Mouse (Mus musculus) heart, adult 9 months (tissue): ENCODE data around the gene Endou.
"Not testable (repeated sequence)": the region's sequence is repeated elsewhere in the genome, so short reads cannot be mapped to it uniquely, and the experiment has no call there.

ENCODE experiments used
- DNase-seq, 2 experiments: peaks; one replicate each; pipeline ENCODE4 v3.0.0; 2022; ENCODE audit warnings: low spot score in 2 of 2

Endou gene

GRCm38 (mm10) chr15:97682053-97682452 lies 49.1 kb downstream of the Endou start:
- DNase-seq, result no peak

DNA sequence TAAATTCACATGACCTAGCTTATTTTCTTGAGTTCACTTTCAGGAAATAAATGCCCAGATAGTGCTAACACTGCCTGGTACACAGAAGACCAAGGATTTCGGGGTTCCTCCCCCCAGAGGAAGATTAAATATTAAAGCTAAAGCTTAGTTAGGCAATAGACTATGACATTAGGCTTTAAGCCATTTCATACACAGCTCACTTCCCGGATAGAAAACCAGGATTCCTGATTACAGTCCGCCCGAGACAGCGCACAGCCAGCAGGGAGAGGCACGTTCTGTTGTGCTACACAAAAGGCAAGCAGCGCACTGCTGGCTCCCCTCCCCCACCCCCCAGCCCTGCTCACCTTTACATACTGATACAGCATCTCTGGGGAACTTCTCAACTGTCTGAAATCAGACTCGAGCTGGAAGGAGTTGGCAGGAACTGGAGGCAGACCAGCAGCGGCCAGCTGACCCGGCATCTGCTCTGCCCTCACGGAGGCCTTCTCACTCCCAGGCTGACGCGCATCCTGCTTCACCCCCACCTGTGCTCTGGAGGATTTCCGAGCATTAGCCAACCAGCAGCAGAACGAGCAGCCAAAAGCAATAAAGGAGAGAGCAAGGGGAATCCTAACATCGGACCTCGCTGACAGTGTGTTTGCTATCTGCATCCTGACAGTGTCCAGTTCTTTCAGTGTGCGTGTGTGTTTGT lies 51.0 kb downstream of the Endou start:
- DNase-seq, result no peak

GRCm38 (mm10) chr15:97677341-97677740 lies 53.8 kb downstream of the Endou start:
- no peak for DNase-seq

DNA sequence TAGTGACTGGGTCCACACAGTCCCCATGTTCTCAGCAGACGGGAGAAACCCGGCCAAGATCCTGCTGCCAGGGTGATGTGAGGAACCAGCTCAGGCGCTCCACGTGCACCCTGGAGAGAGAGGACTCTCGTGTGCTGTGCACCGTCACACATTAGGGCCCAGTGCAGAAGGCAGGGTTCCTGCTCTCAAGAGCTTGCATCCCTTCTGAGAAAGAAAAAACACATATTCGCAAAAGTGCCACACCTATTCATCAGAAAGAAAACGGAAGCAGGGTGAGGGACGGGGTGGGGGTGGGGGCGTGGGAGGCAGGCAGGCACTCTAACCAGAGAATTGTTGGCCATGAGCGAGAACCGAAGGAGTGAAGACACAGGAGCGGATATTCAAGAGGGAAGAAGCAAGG lies 55.2 kb downstream of the Endou start:
- no peak for DNase-seq

GRCm38 (mm10) chr15:97674423-97674822 lies 56.7 kb downstream of the Endou start:
- DNase-seq, result no peak

- DNase-seq, result no peak
Observed at GRCm38 (mm10) chr15:97673256-97674000, 57.7 kb downstream of the Endou start.

DNA sequence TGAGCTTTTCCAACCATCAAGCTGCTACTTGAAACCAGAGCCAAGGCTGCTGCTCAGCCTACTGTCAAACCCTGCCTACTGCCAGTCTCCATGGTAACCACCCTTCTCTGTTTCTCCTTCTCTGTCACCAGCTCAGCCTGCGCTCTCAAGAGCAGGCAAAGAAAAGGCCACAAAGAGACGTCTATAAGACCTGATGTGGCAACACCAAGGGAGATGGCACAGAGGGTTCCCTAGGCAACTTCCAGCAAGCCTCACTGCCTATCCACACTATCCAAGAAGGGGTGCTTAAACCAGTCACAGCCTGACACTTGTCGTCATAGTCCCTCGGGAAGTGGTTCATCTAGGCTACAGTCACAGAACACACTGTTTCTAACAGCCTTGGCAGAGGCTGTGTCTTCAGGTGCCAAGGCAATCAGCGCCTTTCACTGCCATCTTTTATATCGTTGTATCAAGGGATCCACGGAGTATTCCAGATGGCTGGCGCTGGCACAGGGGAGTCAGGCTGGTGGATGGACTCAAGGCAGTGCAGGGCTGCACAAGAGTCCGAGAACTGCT lies 58.9 kb downstream of the Endou start:
- no peak for DNase-seq

DNA sequence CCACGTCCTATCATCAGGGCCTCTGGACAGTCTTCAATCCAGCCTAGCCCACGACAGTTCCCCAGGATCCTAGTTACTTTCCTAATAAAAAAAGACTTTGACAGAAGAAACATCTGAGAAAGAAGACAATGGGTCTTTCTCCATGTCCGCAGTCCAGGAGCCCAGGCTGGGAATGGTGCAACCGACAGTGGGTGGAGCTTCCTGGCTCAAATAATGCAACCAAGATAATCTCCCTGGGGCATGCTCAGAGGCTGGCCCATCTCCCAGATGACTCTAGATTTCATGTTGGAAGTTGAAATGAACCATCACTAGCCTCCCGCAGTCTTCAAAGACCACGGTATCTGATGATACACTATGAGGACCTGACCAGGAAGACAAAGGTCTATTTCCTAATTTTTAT lies 60.6 kb downstream of the Endou start:
- peak; percentile 28 to 34 for DNase-seq

DNA sequence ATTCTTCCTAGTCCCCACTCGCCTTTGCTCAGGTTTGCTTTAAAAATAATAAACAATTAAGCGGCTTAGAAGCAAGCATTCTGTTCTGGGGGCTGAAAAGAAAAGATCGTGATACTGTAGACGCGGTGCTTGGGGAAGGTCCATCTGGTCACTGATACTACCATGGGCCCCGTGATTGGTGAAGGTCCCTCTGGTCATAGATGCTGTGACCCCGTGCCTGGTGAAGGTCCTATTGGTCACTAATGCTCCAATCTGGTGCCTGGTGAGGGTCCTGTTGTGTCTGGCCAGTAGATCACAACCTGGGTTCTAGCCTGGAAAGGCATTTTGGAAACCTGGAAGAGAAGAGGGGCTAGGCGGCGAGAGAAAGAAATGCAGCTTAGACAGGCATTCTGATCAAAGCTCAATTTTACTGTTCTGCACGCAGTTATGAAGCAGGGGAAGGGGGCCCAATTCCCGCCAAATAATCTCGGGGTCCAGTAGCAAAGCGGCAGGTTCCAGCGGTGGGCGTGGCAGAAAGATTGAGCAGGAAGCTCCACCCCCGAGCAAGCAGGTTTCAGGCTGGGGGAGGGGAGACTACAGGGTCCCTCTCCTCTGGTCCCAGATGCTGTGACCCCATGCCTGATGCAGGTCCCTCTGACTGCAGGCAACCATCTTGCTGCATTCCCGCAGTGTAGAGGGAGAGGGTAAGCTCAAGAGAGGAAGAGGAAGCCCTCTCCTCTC lies 62.8 kb downstream of the Endou start:
- DNase-seq, result not testable (repeated sequence)

GRCm38 (mm10) chr15:97667437-97667836 lies 63.7 kb downstream of the Endou start:
- peak in 1 of 2 experiments; percentile 53 for DNase-seq

DNA sequence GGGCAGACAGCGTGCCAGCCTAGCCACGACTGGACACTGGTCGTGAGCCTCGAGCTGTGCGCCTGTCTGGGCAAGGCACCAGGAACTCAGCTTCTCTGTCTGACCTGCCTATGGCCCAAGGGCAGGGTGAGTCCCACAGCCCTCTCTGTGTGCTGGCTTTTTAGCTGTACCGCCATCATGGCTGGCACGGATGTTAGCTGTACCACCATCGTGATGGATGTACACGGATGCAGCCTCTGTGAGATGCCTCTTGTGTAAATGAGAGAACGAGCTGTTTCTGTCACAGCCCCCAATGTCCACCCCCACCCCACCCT lies 64.7 kb downstream of the Endou start:
- DNase-seq, result no peak

DNA sequence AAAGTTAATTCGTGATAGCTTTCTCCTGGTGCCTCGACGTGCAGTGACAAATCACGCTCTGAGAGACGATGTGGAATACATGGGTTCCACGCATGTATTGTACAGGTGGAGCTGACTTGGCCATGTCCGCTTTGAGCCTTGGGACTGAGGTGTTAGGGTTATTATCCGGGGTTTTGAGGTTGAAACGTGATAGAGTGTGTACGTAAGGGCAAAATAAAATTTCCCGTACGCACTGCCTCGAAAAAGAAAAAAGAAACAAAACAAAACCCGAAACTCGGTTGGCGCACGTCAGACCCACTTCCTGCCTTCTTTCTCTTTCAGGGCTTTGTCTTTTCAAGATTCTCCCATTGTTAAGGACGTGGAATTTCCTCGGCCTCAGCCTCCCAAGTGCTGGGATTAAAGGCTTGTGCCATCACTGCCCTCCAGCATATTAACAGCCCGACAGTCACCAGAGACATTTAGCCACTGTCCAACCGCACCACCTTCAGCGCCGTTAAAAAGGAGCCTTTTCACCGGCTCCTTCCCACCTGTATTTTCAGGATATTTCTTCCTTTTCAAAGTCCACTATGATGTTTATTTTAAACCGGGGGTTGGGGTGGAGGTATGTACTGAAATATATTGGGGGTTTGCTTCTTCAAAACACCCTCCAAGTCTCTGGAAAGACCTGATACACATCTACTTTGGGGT lies 65.2 kb downstream of the Endou start:
- no peak for DNase-seq

DNA sequence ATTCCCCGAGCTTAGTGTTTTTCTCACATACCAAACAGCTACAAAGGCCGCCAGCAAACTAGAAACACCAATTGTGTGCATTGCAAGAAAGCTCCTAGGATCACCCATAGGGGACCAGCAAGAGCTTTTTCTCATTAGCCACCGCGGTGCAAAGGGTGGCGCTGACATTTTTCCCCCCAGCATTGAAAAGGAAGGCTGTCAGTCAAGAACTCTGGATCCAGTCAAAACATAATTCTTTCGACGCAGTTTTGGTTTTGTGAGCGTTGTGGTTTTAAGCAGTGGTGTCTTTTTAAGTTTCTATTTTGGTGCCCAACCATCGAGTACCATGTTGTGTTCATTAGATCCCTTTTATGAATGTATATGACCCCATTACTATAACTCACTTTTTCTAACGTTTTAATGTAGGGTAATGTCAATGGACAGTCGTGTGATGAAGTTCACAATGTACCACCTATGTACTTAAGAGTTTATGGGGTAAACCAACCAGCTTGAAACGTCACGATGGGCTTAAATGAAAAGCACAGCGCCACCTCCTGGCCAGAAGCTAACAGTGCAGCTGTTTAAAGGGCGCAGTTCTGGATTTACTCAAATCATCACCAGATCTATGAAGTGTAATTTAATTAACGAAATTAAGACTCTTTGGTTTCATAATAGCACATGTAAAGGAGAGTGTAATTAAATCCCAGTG lies 66.0 kb downstream of the Endou start:
- DNase-seq, result no peak

DNA sequence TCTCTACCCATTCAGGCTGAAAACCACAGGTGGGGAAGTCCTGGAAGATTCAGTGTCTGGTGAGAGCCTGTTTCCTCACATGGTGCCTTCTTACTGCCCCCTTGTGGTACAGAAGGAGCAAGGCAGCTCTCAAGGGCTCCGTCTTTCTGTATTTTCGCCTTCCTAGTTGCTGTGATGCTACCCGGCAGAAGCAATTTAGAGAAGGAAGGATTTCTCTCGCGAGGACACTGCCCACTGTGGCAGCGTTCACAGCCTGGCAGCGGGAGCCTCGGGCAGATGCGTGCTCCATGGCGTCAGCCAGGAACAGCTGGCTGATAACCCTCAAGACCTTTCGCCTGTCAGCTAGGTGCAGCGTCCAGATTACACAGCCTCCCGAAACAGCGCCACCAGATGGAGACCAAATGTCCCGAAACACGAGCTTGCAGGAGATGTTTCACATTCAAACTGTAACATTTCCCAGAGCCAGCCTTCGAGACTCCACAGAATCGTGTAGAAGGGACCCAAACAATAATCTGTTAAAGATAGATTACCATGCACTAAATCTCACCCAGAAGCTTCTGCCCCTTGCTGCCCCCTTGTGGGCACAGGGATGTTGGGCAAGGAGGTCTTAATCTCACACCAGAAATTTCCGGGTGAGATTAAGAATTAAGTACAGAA lies 67.3 kb downstream of the Endou start:
- DNase-seq, result peak; percentile 40 to 65
